Mouse (Mus musculus) layer of hippocampus, postnatal 36 days (tissue): Measurements from ENCODE around the gene Oxsr1. TPM values are rescaled to one million over a fixed set of nuclear protein-coding genes. Genes with fewer than 3 reads are reported as not detected.
"Not testable (repeated sequence)": the region's sequence is repeated elsewhere in the genome, so short reads cannot be mapped to it uniquely, and the experiment has no call there.

Source experiments
- DNase-seq, 2 experiments: peaks; one replicate each; pipeline ENCODE4 v3.0.0; 2022
- total RNA-seq, 2 experiments: library from RNA; stranded (reverse); gene quantifications; 2 replicates each; pipeline ENCODE4 v1.2.3; 2021

Oxsr1 gene
- total RNA-seq, 2 experiments from 2014 or later: 28.2 to 31.1 TPM

GRCm38 (mm10) chr9:119337842-119338241 lies 15.6 kb upstream of the Oxsr1 start:
- DNase-seq: no peak

- DNase-seq: no peak
Observed at GRCm38 (mm10) chr9:119335571-119335970, 13.3 kb upstream of the Oxsr1 start.

- no peak for DNase-seq
Observed at GRCm38 (mm10) chr9:119334834-119335233, 12.6 kb upstream of the Oxsr1 start.

- DNase-seq: no peak
Observed at GRCm38 (mm10) chr9:119334324-119334723, 12.1 kb upstream of the Oxsr1 start.

GRCm38 (mm10) chr9:119330186-119330963 lies 8.1 kb upstream of the Oxsr1 start:
- no peak for DNase-seq

- no peak for DNase-seq
Observed at GRCm38 (mm10) chr9:119328488-119328887, 6.3 kb upstream of the Oxsr1 start.

GRCm38 (mm10) chr9:119324130-119324529 lies 1.9 kb upstream of the Oxsr1 start:
- no peak for DNase-seq

GRCm38 (mm10) chr9:119323260-119323645 lies 1.0 kb upstream of the Oxsr1 start:
- peak in 1 of 2 experiments; percentile 14 for DNase-seq

GRCm38 (mm10) chr9:119321392-119322229 lies 616 bp downstream of the Oxsr1 start:
- DNase-seq: peak in 1 of 2 experiments; percentile 11

- DNase-seq: no peak
Observed at GRCm38 (mm10) chr9:119320946-119321345, 1.3 kb downstream of the Oxsr1 start.

- DNase-seq: no peak
Observed at GRCm38 (mm10) chr9:119320446-119320845, 1.8 kb downstream of the Oxsr1 start.

- no peak for DNase-seq
Observed at GRCm38 (mm10) chr9:119318891-119319290, 3.3 kb downstream of the Oxsr1 start.

- no peak for DNase-seq
Observed at GRCm38 (mm10) chr9:119313096-119313495, 9.1 kb downstream of the Oxsr1 start.

GRCm38 (mm10) chr9:119309067-119309466 lies 13.2 kb downstream of the Oxsr1 start:
- DNase-seq: no peak

GRCm38 (mm10) chr9:119305863-119306262 lies 16.4 kb downstream of the Oxsr1 start:
- DNase-seq: no peak

- DNase-seq: no peak
Observed at GRCm38 (mm10) chr9:119298563-119298962, 23.7 kb downstream of the Oxsr1 start.

GRCm38 (mm10) chr9:119297696-119298095 lies 24.5 kb downstream of the Oxsr1 start:
- DNase-seq: no peak

- DNase-seq: no peak
Observed at GRCm38 (mm10) chr9:119290791-119291190, 31.4 kb downstream of the Oxsr1 start.

- no peak for DNase-seq
Observed at GRCm38 (mm10) chr9:119280894-119281682, 41.1 kb downstream of the Oxsr1 start.

GRCm38 (mm10) chr9:119278031-119278430 lies 44.2 kb downstream of the Oxsr1 start:
- DNase-seq: no peak

- DNase-seq: peak in 1 of 2 experiments; percentile 35
Observed at GRCm38 (mm10) chr9:119276321-119276720, 45.9 kb downstream of the Oxsr1 start.

GRCm38 (mm10) chr9:119274814-119275213 lies 47.4 kb downstream of the Oxsr1 start:
- DNase-seq: not testable (repeated sequence)

- DNase-seq: no peak
Observed at GRCm38 (mm10) chr9:119271496-119271895, 50.7 kb downstream of the Oxsr1 start.
